Mouse (Mus musculus) Muller cell, postnatal 12 days (primary cell): ENCODE measurements around the gene Sobp.

Experiments used
- DNase-seq: peaks from one replicate; pipeline ENCODE4 v3.0.0-alpha.2; 2015; ENCODE audit errors: inconsistent ontology term

Sobp gene

GRCm38 (mm10) chr10:43086888-43087287, 87.4 kb downstream of the Sobp start:
- no peak for DNase-seq

- DNase-seq, result no peak
Measured at GRCm38 (mm10) chr10:43084087-43084366, 90.3 kb downstream of the Sobp start.

DNA sequence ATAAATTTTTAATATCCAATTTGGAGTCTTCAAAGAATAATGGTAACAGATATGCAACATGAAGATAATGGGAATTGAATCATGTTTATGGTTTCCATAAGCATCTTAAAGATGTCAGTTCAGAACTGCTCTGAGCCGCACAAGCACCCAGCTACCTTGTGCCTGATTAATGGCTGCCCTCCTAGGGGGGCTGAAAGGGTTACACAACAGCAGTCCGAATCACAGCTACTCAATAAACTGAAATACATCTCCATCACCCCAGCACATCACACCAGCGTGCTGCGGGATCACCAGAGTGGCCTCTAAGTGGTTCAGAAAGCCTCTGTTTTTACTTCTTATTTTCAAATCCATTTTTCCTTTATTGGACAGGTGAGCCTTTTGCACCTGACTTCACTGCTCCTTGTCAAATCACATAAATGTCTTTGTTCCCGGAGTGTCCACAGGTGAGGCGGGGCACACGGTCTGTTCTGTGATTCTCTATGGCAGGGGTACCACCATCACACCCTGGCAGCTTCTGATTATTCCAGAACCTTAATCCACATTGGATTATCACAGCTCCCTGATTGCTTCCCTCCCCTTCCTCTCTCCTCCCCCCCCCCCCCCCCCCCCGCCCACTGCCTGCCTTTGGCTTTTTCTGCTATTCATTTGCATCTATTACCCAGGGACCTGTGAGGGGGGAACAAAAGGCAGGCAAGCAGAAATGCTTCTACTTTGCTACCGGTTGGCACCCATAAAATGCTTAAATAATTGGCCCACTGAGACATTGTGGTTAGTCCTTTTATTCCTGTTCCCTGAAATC, 90.8 kb downstream of the Sobp start:
- no peak for DNase-seq

DNA sequence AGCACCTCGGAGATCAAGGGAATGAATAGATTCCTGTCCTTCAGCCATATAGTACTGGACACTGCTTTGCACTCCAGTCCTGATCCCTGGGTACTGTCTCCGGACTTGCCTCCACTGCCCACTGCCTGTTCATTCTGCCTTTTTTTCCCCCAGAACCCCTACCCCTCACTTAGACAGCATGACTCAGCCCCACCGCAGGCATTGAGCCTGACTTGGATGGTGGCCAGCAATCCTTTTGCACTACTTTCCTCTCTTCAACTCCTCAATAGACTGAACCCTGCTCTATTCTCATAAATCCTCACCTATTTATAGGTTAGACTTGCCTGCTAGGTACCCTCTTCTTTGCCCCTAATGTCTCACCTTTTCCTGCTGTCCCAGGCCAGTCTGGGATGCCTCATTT, 93.0 kb downstream of the Sobp start:
- DNase-seq, result peak; percentile 55

- no peak for DNase-seq
Measured at GRCm38 (mm10) chr10:43075535-43076152, 98.7 kb downstream of the Sobp start.

DNA sequence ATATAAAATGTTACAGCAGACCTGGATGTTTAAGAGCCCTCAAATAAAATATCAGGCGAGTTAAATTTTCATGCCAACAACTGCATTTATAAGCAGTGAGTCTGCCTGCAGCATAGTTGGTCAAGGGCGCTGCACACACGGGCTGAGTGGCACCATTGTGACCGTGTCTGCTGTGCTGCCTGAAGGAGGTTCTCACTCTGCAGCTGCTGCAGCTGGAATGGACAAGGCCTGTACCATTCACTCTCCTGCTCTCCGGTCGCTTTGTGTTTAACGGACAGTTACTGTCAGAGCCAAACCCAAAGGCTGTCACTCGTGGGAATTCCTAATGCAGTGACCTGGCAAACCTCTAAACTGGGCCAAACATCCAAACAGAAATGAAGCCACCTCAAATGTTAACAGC, 101.0 kb downstream of the Sobp start:
- peak; percentile 23 for DNase-seq

DNA sequence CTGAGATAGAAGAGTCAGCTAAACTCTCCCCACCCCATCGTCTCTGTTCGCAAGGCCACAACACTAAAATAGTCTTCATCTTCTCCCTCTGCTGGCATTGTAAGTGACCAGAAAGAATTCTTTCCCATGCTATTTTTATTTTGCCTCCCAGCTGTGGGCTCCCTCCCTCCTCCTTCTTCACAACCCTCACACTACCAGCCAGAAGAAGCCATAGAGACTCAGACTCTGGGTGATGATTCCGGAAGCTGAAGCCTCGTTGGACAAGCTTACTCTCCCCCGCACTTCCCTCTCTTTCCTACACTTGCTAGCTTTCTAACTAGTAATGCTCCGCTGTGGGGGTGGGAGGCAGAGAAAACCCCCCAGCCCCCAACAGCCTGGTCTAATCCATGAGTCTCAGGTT, 103.4 kb downstream of the Sobp start:
- DNase-seq, result no peak

DNA sequence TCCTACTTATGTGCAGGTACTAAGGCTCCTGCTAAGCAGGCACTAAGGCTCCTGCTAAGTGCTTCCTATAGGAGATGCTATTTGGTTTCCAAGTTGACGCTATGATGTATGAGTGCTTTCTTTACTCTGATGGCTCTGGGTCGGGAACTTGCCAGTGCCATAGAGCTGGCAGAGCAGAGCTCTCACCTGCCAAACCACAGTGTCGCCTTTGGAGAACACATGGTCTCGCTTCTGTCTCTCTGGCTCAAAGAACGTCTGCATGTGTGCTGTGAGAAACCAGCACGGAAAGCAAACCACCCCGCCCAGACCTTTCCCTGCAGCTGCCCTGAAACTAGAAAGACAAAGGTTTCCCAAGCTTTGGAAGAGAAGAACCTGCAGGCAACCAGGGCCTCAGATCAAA, 109.0 kb downstream of the Sobp start:
- DNase-seq, result no peak

- DNase-seq, result no peak
Measured at GRCm38 (mm10) chr10:43061519-43062105, 112.7 kb downstream of the Sobp start.

DNA sequence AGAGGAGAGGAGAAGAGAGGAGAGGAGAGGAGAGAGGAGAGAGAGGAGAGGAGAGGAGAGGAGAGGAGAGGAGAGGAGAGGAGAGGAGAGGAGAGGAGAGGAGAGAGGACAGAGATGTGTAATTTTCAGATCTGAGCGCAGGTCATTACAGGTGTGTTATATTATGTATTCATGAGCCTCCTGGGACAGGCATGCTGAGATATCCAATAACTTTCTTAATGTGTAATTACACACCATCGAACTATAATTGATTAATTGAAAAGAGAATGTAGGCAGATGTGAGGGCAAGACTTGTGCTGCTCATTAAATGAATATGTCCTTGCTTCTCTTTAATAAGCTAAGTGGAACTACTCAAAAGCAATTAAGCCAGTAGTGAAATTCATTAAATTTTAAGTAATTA, 118.9 kb downstream of the Sobp start:
- no peak for DNase-seq

GRCm38 (mm10) chr10:43054776-43055175, 119.6 kb downstream of the Sobp start:
- DNase-seq, result no peak

- no peak for DNase-seq
Measured at GRCm38 (mm10) chr10:43053861-43054560, 120.3 kb downstream of the Sobp start.

- DNase-seq, result no peak
Measured at GRCm38 (mm10) chr10:43052462-43052861, 121.9 kb downstream of the Sobp start.

DNA sequence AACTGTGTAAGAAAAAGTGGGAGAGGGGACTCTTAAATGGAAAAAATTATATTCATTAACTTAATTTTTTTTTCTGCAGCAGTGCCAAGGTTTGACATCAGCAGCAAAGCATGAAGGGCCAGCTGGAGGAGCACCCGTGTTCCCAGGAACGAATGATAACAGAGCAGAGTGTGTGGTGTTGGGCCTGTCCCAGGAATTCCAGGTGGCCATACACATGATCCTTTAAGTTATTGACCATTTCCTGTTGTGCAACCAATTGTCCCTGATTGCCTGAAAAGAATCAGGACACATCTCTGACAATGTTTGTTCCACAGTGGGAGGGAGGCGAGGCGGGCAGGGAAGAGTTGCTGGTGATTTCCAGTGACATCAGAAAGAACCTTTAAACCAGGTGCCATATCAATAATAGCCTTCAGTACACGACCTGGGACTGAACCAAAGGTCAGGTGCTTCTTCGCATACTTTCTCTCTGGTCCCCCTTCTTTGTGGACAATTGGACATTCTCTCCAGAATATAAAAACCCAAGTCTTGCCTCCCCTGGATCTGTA, 126.5 kb downstream of the Sobp start:
- DNase-seq, result peak; percentile 43

DNA sequence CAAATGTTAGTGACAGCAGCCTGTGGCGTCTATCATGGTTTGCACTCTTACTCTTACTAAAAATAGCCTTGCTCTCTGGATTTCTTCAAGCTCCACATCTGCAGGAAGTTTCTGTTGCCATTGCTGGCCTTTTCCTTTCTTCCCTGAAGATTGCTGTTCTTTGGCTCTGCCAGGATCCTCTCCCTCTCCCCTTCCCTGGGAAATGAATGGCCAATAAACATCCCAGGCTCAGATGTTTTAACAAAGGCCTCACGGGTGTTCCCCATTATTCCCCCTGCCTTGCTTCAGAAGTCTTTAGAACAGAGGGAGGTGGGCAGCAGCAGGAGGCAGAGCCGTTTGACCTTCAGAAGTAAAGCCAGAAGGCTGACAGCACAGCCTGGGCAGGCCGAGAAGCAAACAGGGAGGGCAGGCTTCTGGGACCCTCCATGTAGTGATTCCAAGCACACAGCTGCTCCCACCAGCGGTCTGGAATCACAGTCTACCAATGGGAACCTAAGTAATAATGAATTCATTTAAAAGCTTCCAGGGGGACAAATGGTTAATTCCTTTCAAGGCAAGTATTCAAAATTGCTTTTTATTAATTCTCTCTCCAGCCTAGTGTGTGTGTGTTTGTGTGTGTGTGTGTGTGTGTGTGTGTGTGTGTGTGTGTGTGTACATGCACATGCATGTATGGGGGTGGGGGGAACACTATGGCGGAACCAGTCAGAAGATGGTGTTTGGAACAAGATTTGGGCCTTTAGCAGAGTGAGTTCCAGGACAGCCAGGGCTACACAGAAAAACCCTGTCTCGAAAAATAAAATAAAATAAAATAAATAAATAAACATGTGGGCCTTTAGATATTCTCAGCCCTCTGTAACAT, 130.8 kb downstream of the Sobp start:
- DNase-seq, result no peak

DNA sequence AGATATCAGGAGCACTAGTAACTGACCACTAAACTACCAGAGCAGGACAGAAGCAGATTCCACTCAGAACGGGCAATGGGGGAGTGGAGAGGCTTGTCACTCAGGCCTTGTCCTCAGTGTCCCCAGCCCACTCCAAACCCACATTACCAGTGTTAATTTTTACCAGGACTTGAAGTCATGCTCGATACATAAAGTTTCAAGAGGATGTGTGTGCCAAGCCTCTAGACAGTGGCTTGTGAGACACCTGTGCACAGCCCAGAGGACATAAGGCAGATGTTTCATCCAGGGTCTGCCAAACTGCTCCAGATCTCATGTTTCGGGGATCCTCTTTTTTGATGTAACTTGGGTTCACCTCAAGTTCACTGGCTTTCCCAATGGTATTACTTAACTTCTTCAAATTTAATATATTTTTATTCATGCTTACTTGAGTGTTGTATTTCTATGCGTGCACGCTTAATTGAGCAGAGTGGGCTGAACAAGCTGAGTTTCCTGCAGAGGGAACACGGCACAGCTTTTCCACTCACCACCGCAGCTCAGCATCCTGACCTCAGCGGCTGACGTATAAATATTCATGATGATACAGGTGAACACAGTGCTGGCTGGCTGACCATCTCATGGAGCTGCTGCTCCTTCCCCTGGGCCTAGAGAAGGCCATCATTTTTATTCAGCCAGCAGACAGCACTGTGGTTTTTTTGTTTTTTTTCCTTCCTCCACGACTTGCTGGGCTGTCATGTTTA, 131.6 kb downstream of the Sobp start:
- DNase-seq, result no peak

DNA sequence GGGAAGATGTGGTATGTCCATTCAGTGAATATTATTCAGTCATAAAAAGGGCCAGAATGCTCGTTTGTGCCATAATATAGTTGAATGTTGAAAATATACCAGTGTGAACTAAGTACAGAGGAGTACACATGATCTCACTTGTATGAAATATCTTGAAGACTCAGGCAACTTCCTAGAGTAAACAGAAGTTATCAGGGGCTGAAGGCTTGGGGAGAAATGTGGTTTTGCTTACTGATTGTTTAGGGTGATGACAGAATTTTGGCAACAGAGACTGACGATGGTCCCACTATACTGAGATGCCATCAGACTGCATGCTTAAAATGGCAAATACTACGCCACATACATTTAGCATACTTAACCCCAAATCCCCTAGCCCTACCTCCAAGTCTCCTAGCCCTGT, 132.5 kb downstream of the Sobp start:
- DNase-seq, result no peak

DNA sequence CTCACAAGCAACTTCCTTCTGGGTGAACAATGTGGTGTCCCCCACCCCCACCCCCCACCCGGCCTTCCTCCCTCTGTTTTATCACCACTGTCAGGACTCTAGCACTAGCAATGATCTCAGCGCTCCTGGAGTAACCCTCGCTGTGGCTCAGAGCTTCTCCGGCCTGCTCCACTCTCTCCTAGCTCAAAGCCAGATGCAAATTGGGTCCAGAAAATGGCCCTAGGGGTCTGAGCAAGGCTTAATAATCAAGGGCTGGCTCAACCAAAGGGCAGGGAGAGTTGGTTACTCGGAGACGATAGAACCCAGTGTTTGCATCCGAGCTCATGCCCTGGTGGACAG, 136.9 kb downstream of the Sobp start:
- no peak for DNase-seq

- DNase-seq, result no peak
Measured at GRCm38 (mm10) chr10:43036646-43037454, 137.5 kb downstream of the Sobp start.

DNA sequence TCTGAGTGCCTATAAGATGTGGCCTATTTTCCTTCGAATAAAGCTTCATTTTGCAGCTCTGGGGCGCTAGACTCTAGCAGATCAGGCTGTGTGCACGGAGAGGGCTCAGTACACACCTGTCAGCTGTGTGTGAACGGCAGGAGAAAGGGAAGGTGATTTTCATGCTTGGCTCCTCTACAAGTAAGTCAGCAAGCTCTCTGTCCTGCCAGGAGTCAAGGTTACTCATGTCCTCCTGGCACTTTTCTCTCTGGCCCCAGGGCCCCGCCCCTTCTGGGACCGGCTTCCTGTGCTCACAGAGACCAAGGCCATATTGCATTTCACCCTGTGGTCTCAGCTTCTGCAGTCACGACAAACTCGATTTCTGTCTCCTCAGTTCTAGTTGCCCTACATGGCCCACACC, 138.8 kb downstream of the Sobp start:
- DNase-seq, result no peak
